Mouse (Mus musculus) kidney, embryonic 14.5 days (tissue): ENCODE data around the gene Olfr1392. TPM values are rescaled to one million over a fixed set of nuclear protein-coding genes. Genes with fewer than 3 reads are reported as not detected.

Experiments used
- ATAC-seq: fragments of 200-750 bp; cut with Nextera tagmentation; 2 replicates; pipeline ENCODE4 v1.8.0; 2017; ENCODE audit warnings: moderate number of reproducible peaks, mild to moderate bottlenecking, moderate TSS enrichment, moderate library complexity; ENCODE audit not compliant: low FRiP score, low TSS enrichment
- H3K27ac ChIP-seq: fragments of 300-500 bp; sonication (generic); 2 replicates; pipeline ENCODE4 v1.5.1; 2014; ENCODE audit warnings: low read depth, mild to moderate bottlenecking, low read length, moderate library complexity, mixed read lengths
- H3K27me3 ChIP-seq: fragments of 300-500 bp; sonication (generic); 2 replicates; pipeline ENCODE4 v1.6.1; 2014; ENCODE audit warnings: mild to moderate bottlenecking, low read length; ENCODE audit not compliant: control insufficient read depth, insufficient read depth
- H3K36me3 ChIP-seq: fragments of 300-500 bp; sonication (generic); 2 replicates; pipeline ENCODE4 v1.6.1; 2014; ENCODE audit warnings: low read length, mixed read lengths; ENCODE audit not compliant: control insufficient read depth, insufficient read depth
- H3K4me1 ChIP-seq: fragments of 300-500 bp; sonication (generic); 2 replicates; pipeline ENCODE4 v1.6.1; 2014; ENCODE audit warnings: low read length, mixed read lengths; ENCODE audit not compliant: control insufficient read depth, insufficient read depth
- H3K4me2 ChIP-seq: fragments of 300-500 bp; sonication (generic); replicated peaks from 2 replicates; pipeline ENCODE4 v1.6.1; 2014; ENCODE audit warnings: low read depth, mild to moderate bottlenecking, low read length
- H3K4me3 ChIP-seq: fragments of 300-500 bp; sonication (generic); 2 replicates; pipeline ENCODE4 v1.5.1; 2014; ENCODE audit warnings: mild to moderate bottlenecking, low read length
- H3K9ac ChIP-seq: fragments of 300-500 bp; sonication (generic); 2 replicates; pipeline ENCODE4 v1.6.1; 2014; ENCODE audit warnings: low read depth, mild to moderate bottlenecking, low read length, moderate library complexity
- H3K9me3 ChIP-seq: fragments of 300-500 bp; sonication (generic); 2 replicates; pipeline ENCODE4 v1.6.1; 2016; ENCODE audit warnings: low read length; ENCODE audit not compliant: control insufficient read depth
- WGBS: fragments of 180-500 bp; shearing (Covaris S2); extraction: QIAGEN DNeasy Blood & Tissue Kit; methylation state at CpG from one replicate; pipeline ENCODE4 v1.1.7; 2014; 5-methylcytosine and 5-hydroxymethylcytosine counted together
- polyA plus RNA-seq: library from polyadenylated mRNA; unstranded; fragments of >200 nt; fragmentation: Nextera tagmentation; extraction: Ambion mirVana; gene quantifications from 2 replicates; pipeline ENCODE4 v1.2.1, GENCODE M21; 2014

Olfr1392 gene
- polyA plus RNA-seq, 1 experiment from 2014 or later: not detected

- peak overlapping the region; percentile 92 for H3K9ac ChIP-seq
- 21% methylated on average over 10 of the region's 10 CpGs for WGBS
- peaks cover 34% of the 10 kb centered on the region for H3K4me1 ChIP-seq
- H3K27ac ChIP-seq: peak overlapping the region; percentile 94
- no peaks in the 10 kb centered on the region for H3K9me3 ChIP-seq
- H3K4me3 ChIP-seq: peak overlapping the region; percentile 77
- no peak for ATAC-seq
- H3K27me3 ChIP-seq: no peaks in the 10 kb centered on the region
- peak overlapping the region; percentile 81 for H3K4me2 ChIP-seq
- H3K36me3 ChIP-seq: peaks cover 27% of the 10 kb centered on the region
Observed at GRCm38 (mm10) chr11:49249811-49250421, 35.2 kb upstream of the Olfr1392 start.

- peak overlapping the region; percentile 77 for H3K4me3 ChIP-seq
- H3K9ac ChIP-seq: peak overlapping the region; percentile 92
- H3K9me3 ChIP-seq: no peaks in the 10 kb centered on the region
- peak overlapping the region; percentile 94 for H3K27ac ChIP-seq
- peaks cover 28% of the 10 kb centered on the region for H3K36me3 ChIP-seq
- H3K27me3 ChIP-seq: no peaks in the 10 kb centered on the region
- peaks cover 26% of the 10 kb centered on the region for H3K4me1 ChIP-seq
- H3K4me2 ChIP-seq: peak overlapping the region; percentile 81
- 2% methylated on average over 45 of the region's 45 CpGs for WGBS
- peak; percentile 98 for ATAC-seq
Observed at GRCm38 (mm10) chr11:49250422-49251379, 34.4 kb upstream of the Olfr1392 start.

GRCm38 (mm10) chr11:49251380-49251761, 33.7 kb upstream of the Olfr1392 start:
- no peak for ATAC-seq
- WGBS: 60% methylated on average over 7 of the region's 7 CpGs
- Histone ChIP-seq H3K27ac (no peak overlapping the region), H3K4me1 (peaks cover 24% of the 10 kb centered on the region), H3K9ac (peak overlapping the region; percentile 92), H3K4me3 (peak overlapping the region; percentile 77), H3K4me2 (peak overlapping the region; percentile 81), H3K36me3 (peaks cover 28% of the 10 kb centered on the region), H3K27me3 (no peaks in the 10 kb centered on the region), H3K9me3 (no peaks in the 10 kb centered on the region)

- Histone ChIP-seq H3K4me2 (no peak overlapping the region; the same call in 1 of the 2 replicates), H3K9me3 (no peaks in the 10 kb centered on the region), H3K27me3 (no peaks in the 10 kb centered on the region), H3K9ac (no peak overlapping the region), H3K36me3 (peaks cover 28% of the 10 kb centered on the region), H3K27ac (no peak overlapping the region), H3K4me3 (no peak overlapping the region), H3K4me1 (peaks cover 24% of the 10 kb centered on the region)
- no peak for ATAC-seq
- 91% methylated on average over 5 of the region's 5 CpGs for WGBS
Observed at GRCm38 (mm10) chr11:49252048-49252447, 33.0 kb upstream of the Olfr1392 start.

GRCm38 (mm10) chr11:49253035-49253434, 32.0 kb upstream of the Olfr1392 start:
- Histone ChIP-seq H3K36me3 (peaks cover 32% of the 10 kb centered on the region), H3K27ac (no peak overlapping the region), H3K9ac (no peak overlapping the region), H3K4me3 (no peak overlapping the region), H3K9me3 (no peaks in the 10 kb centered on the region), H3K27me3 (no peaks in the 10 kb centered on the region), H3K4me2 (no peak overlapping the region), H3K4me1 (peaks cover 21% of the 10 kb centered on the region)
- 95% methylated on average over 6 of the region's 6 CpGs for WGBS
- ATAC-seq: no peak

- Histone ChIP-seq H3K4me3 (no peak overlapping the region), H3K27ac (no peak overlapping the region), H3K27me3 (no peaks in the 10 kb centered on the region), H3K4me2 (no peak overlapping the region), H3K36me3 (peaks cover 45% of the 10 kb centered on the region), H3K9me3 (no peaks in the 10 kb centered on the region), H3K9ac (no peak overlapping the region), H3K4me1 (0 out of 2 replicates have a peak, but pooled peaks cover 2% of the 10 kb centered on the region)
- ATAC-seq: no peak
- WGBS: 64% methylated on average over 2 of the region's 2 CpGs
Observed at GRCm38 (mm10) chr11:49259296-49259695, 25.8 kb upstream of the Olfr1392 start.

- Histone ChIP-seq H3K4me1 (0 out of 2 replicates have a peak, but pooled peaks cover 2% of the 10 kb centered on the region), H3K36me3 (peaks cover 40% of the 10 kb centered on the region), H3K4me2 (no peak overlapping the region), H3K4me3 (no peak overlapping the region), H3K9me3 (no peaks in the 10 kb centered on the region), H3K27ac (no peak overlapping the region), H3K27me3 (no peaks in the 10 kb centered on the region), H3K9ac (no peak overlapping the region)
- WGBS: 76% methylated on average over 1 of the region's 1 CpGs
- no peak for ATAC-seq
Observed at GRCm38 (mm10) chr11:49259829-49260228, 25.3 kb upstream of the Olfr1392 start.

GRCm38 (mm10) chr11:49260598-49261312, 24.3 kb upstream of the Olfr1392 start:
- H3K4me2 ChIP-seq: no peak overlapping the region
- no peak overlapping the region for H3K27ac ChIP-seq
- no peak for ATAC-seq
- WGBS: 94% methylated on average over 21 of the region's 21 CpGs
- H3K27me3 ChIP-seq: no peaks in the 10 kb centered on the region
- H3K9ac ChIP-seq: no peak overlapping the region
- no peaks in the 10 kb centered on the region for H3K9me3 ChIP-seq
- H3K4me1 ChIP-seq: 0 out of 2 replicates have a peak, but pooled peaks cover 2% of the 10 kb centered on the region
- peaks cover 38% of the 10 kb centered on the region for H3K36me3 ChIP-seq
- no peak overlapping the region for H3K4me3 ChIP-seq
